Mouse (Mus musculus): ENCODE data around the gene Phtf2. TPM values are rescaled to one million over a fixed set of nuclear protein-coding genes. Genes with fewer than 3 reads are reported as not detected.
"Not testable (repeated sequence)": the region's sequence is repeated elsewhere in the genome, so short reads cannot be mapped to it uniquely, and the experiment has no call there.

Gene Phtf2
- polyA plus RNA-seq, 1 experiment from 2014 or later: 13.9 TPM

DNA sequence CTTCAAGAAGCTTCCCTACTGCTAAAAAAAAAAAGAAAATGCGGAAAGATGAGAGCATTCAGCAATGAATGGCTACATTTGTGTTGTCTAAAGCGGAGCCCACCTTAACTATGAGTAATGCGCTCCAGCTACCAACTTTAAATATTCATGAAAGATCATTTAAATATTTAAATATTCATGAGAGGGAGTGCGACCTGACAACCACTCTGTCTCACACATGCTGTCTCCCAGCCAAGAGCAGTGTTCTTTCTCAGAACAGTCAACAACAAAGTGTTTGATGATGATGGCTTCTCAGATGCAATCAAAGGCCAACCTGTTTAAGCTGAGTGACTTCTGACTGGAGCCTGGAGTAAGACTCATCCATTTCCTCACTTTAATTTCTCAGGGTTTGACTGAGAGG, 133.8 kb downstream of the Phtf2 start:
- no peaks in the 10 kb centered on the region for H3K36me3 ChIP-seq (ENCODE audit: control insufficient read depth, insufficient read depth, low read length)
- H3K4me1 ChIP-seq (ENCODE audit: control insufficient read depth, insufficient read depth, low read length): no peaks in the 10 kb centered on the region
- ATAC-seq (ENCODE audit: insufficient read depth, low FRiP score): no peak
- no peak overlapping the region for H3K4me2 ChIP-seq (ENCODE audit: low read depth, low read length)
- H3K9ac ChIP-seq (ENCODE audit: low read length): no peak overlapping the region
- 80% methylated on average over 4 of the region's 4 CpGs for WGBS
- no peak overlapping the region for H3K27ac ChIP-seq (ENCODE audit: low read length)
- no peaks in the 10 kb centered on the region for H3K9me3 ChIP-seq (replicated peaks; ENCODE audit: control insufficient read depth, low read length)
- H3K4me3 ChIP-seq (replicated peaks; ENCODE audit: low read length): no peak overlapping the region
- no peaks in the 10 kb centered on the region for H3K27me3 ChIP-seq (ENCODE audit: control insufficient read depth, insufficient read depth, low read length)

DNA sequence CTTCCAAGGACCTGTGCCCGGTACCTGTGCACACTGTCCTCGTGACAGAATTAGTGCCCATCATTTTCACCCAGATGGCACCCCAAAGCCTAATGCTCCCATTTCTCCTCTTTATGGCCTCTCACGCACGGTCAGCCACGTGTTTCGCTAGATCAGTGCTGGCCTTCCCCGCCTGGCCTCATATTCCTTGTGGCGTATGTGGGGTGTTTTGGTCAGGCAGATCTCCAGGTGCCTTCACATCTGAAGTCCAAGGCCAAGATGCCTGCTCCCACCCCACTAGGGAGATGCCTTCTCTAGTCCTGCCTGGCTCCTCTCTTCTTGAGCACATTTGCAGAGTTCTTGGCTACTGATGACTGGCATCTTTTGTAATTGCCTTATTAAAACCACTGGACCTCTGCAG, 140.0 kb downstream of the Phtf2 start:
- no peak overlapping the region for H3K4me2 ChIP-seq (ENCODE audit: low read depth, low read length)
- 89% methylated on average over 8 of the region's 8 CpGs for WGBS
- no peaks in the 10 kb centered on the region for H3K36me3 ChIP-seq (ENCODE audit: control insufficient read depth, insufficient read depth, low read length)
- no peak overlapping the region for H3K4me3 ChIP-seq (replicated peaks; ENCODE audit: low read length)
- no peaks in the 10 kb centered on the region; the same call in 1 of the 2 replicates for H3K9me3 ChIP-seq (replicated peaks; ENCODE audit: control insufficient read depth, low read length)
- H3K27ac ChIP-seq (ENCODE audit: low read length): no peak overlapping the region
- no peaks in the 10 kb centered on the region for H3K4me1 ChIP-seq (ENCODE audit: control insufficient read depth, insufficient read depth, low read length)
- no peaks in the 10 kb centered on the region for H3K27me3 ChIP-seq (ENCODE audit: control insufficient read depth, insufficient read depth, low read length)
- ATAC-seq (ENCODE audit: insufficient read depth, low FRiP score): no peak
- no peak overlapping the region for H3K9ac ChIP-seq (ENCODE audit: low read length)

- no peaks in the 10 kb centered on the region; the same call in 1 of the 2 replicates for H3K9me3 ChIP-seq (replicated peaks; ENCODE audit: control insufficient read depth, low read length)
- H3K4me3 ChIP-seq (replicated peaks; ENCODE audit: low read length): no peak overlapping the region
- no peaks in the 10 kb centered on the region for H3K27me3 ChIP-seq (ENCODE audit: control insufficient read depth, insufficient read depth, low read length)
- no peak overlapping the region for H3K27ac ChIP-seq (ENCODE audit: low read length)
- H3K4me2 ChIP-seq (ENCODE audit: low read depth, low read length): no peak overlapping the region
- H3K9ac ChIP-seq (ENCODE audit: low read length): no peak overlapping the region
- 64% methylated on average over 6 of the region's 6 CpGs for WGBS
- H3K4me1 ChIP-seq (ENCODE audit: control insufficient read depth, insufficient read depth, low read length): no peaks in the 10 kb centered on the region
- no peaks in the 10 kb centered on the region for H3K36me3 ChIP-seq (ENCODE audit: control insufficient read depth, insufficient read depth, low read length)
- no peak for ATAC-seq (ENCODE audit: insufficient read depth, low FRiP score)
Observed at GRCm38 (mm10) chr5:20741193-20741592, 140.7 kb downstream of the Phtf2 start.

DNA sequence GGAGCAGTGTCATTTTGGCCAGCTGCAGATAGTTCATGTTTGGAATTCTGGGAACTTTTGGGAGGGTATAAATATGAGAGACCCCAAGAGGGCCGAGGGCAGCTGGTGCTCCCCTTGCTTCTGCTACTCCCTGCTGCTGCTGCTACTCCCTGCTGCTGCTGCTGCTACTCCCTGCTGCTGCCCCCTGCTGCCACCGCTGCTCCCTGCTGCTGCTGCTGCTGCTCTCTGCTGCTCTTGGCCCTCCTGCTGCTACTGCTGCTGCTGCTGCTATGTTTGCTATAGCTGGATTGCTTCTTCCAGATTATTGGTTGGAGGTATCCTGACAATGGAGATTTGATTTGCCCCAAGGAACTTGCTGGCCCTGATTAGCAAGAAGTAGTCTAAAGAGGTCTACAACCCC, 143.1 kb downstream of the Phtf2 start:
- WGBS: 47% methylated on average over 2 of the region's 2 CpGs
- Histone ChIP-seq H3K4me2 (ENCODE audit: low read depth, low read length) (no peak overlapping the region), H3K36me3 (ENCODE audit: control insufficient read depth, insufficient read depth, low read length) (no peaks in the 10 kb centered on the region), H3K27ac (ENCODE audit: low read length) (no peak overlapping the region), H3K9me3 (replicated peaks; ENCODE audit: control insufficient read depth, low read length) (no peaks in the 10 kb centered on the region; the same call in 1 of the 2 replicates), H3K27me3 (ENCODE audit: control insufficient read depth, insufficient read depth, low read length) (no peaks in the 10 kb centered on the region), H3K4me1 (ENCODE audit: control insufficient read depth, insufficient read depth, low read length) (no peaks in the 10 kb centered on the region), H3K9ac (ENCODE audit: low read length) (no peak overlapping the region), H3K4me3 (replicated peaks; ENCODE audit: low read length) (no peak overlapping the region)
- no peak for ATAC-seq (ENCODE audit: insufficient read depth, low FRiP score)

- ATAC-seq (ENCODE audit: insufficient read depth, low FRiP score); H3K27ac ChIP-seq (ENCODE audit: low read length); H3K9me3 ChIP-seq (replicated peaks; ENCODE audit: control insufficient read depth, low read length); H3K27me3 ChIP-seq (ENCODE audit: control insufficient read depth, insufficient read depth, low read length); H3K36me3 ChIP-seq (ENCODE audit: control insufficient read depth, insufficient read depth, low read length); H3K4me1 ChIP-seq (ENCODE audit: control insufficient read depth, insufficient read depth, low read length); H3K9ac ChIP-seq (ENCODE audit: low read length); H3K4me3 ChIP-seq (replicated peaks; ENCODE audit: low read length); H3K4me2 ChIP-seq (ENCODE audit: low read depth, low read length): not testable (repeated sequence)
- 76% methylated on average over 4 of the region's 4 CpGs for WGBS
Observed at GRCm38 (mm10) chr5:20723226-20723625, 158.7 kb downstream of the Phtf2 start.

GRCm38 (mm10) chr5:20720201-20720900, 161.6 kb downstream of the Phtf2 start:
- ATAC-seq (ENCODE audit: insufficient read depth, low FRiP score): no peak; the same call in 1 of the 2 replicates

DNA sequence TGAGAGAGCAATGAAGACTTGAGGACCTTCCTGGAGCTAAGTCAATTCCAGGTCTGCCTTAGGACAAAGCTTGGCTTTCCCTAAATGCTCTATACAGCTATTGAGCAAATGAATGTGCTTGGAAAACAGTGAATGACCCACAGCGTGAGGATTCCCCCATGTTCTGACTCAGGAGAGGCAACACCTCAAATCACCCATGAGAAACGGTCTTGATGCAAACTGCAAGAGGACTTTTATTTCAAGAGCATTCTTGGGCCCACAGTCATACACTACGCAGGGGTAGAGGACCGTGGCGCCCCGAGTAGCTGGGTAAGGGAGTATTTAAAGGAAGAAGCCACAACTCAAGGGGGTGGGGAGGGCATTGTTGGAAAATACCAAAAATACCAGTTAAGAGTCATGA, 165.9 kb downstream of the Phtf2 start:
- whole genome bisulfite sequencing: 88% methylated on average over 6 of the region's 6 CpGs
- H3K9ac ChIP-seq (ENCODE audit: low read length); H3K9me3 ChIP-seq (replicated peaks; ENCODE audit: control insufficient read depth, low read length); ATAC-seq (ENCODE audit: insufficient read depth, low FRiP score); H3K4me3 ChIP-seq (replicated peaks; ENCODE audit: low read length); H3K4me2 ChIP-seq (ENCODE audit: low read depth, low read length); H3K36me3 ChIP-seq (ENCODE audit: control insufficient read depth, insufficient read depth, low read length); H3K27me3 ChIP-seq (ENCODE audit: control insufficient read depth, insufficient read depth, low read length); H3K27ac ChIP-seq (ENCODE audit: low read length); H3K4me1 ChIP-seq (ENCODE audit: control insufficient read depth, insufficient read depth, low read length): not testable (repeated sequence)

More at GRCm38 (mm10) chr5:20720201-20720900, 161.6 kb downstream of the Phtf2 start:
- H3K4me1 ChIP-seq (ENCODE audit: control insufficient read depth, insufficient read depth, low read length): no peaks in the 10 kb centered on the region
- H3K4me3 ChIP-seq (replicated peaks; ENCODE audit: low read length): no peak overlapping the region
- no peaks in the 10 kb centered on the region for H3K27me3 ChIP-seq (ENCODE audit: control insufficient read depth, insufficient read depth, low read length)
- H3K9ac ChIP-seq (ENCODE audit: low read length): no peak overlapping the region
- H3K9me3 ChIP-seq (replicated peaks; ENCODE audit: control insufficient read depth, low read length): no peaks in the 10 kb centered on the region
- no peaks in the 10 kb centered on the region for H3K36me3 ChIP-seq (ENCODE audit: control insufficient read depth, insufficient read depth, low read length)
- peak overlapping the region; percentile 11; the same call in 1 of the 2 replicates for H3K27ac ChIP-seq (ENCODE audit: low read length)
- H3K4me2 ChIP-seq (ENCODE audit: low read depth, low read length): no peak overlapping the region
- WGBS: 48% methylated on average over 4 of the region's 4 CpGs

- H3K9me3 ChIP-seq (replicated peaks; ENCODE audit: control insufficient read depth, low read length); H3K4me1 ChIP-seq (ENCODE audit: control insufficient read depth, insufficient read depth, low read length); H3K9ac ChIP-seq (ENCODE audit: low read length); ATAC-seq (ENCODE audit: insufficient read depth, low FRiP score); H3K27ac ChIP-seq (ENCODE audit: low read length); H3K36me3 ChIP-seq (ENCODE audit: control insufficient read depth, insufficient read depth, low read length); H3K4me3 ChIP-seq (replicated peaks; ENCODE audit: low read length); H3K27me3 ChIP-seq (ENCODE audit: control insufficient read depth, insufficient read depth, low read length); H3K4me2 ChIP-seq (ENCODE audit: low read depth, low read length): not testable (repeated sequence)
- WGBS: 78% methylated on average over 1 of the region's 1 CpGs
Observed at GRCm38 (mm10) chr5:20714619-20715018, 167.3 kb downstream of the Phtf2 start.

- H3K4me3 ChIP-seq (replicated peaks; ENCODE audit: low read length); H3K27me3 ChIP-seq (ENCODE audit: control insufficient read depth, insufficient read depth, low read length); H3K27ac ChIP-seq (ENCODE audit: low read length); ATAC-seq (ENCODE audit: insufficient read depth, low FRiP score); H3K36me3 ChIP-seq (ENCODE audit: control insufficient read depth, insufficient read depth, low read length); H3K4me1 ChIP-seq (ENCODE audit: control insufficient read depth, insufficient read depth, low read length); H3K4me2 ChIP-seq (ENCODE audit: low read depth, low read length); H3K9me3 ChIP-seq (replicated peaks; ENCODE audit: control insufficient read depth, low read length); H3K9ac ChIP-seq (ENCODE audit: low read length): not testable (repeated sequence)
- WGBS: 86% methylated on average over 6 of the region's 6 CpGs
Observed at GRCm38 (mm10) chr5:20710845-20711244, 171.1 kb downstream of the Phtf2 start.

All from stomach, embryonic 16.5 days (tissue).